Mouse (Mus musculus) megakaryocyte-erythroid progenitor cell, adult 5-6 weeks (primary cell): ENCODE data around the gene Amz1. TPM values are rescaled to one million over a fixed set of nuclear protein-coding genes. Genes with fewer than 3 reads are reported as not detected.

Experiments used
- ATAC-seq: replicated peaks from 2 replicates; pipeline ENCODE4 v1.8.0; 2016; ENCODE audit warnings: mild to moderate bottlenecking, inconsistent platforms; ENCODE audit not compliant: severe bottlenecking, poor library complexity, low FRiP score, low TSS enrichment
- total RNA-seq, 2 experiments: library from RNA; stranded (forward) in 1 of 2; stranded (reverse) in 1 of 2; fragments of 200-1000, 215-1000 nt in 1 of 2; fragments of >200 nt in 1 of 2; fragmentation: Nextera tagmentation in 1 of 2; gene quantifications; 2 replicates each; pipeline ENCODE4 v1.2.3; 2014 to 2017

Amz1 gene
- total RNA-seq, 2 experiments from 2014 or later, result 0.46 to 1.3 TPM

- no peak for ATAC-seq
Observed at GRCm38 (mm10) chr5:140720773-140721172, 3.2 kb upstream of the Amz1 start.

- no peak for ATAC-seq
Observed at GRCm38 (mm10) chr5:140722121-140722520, 1.8 kb upstream of the Amz1 start.

- no peak for ATAC-seq
Observed at GRCm38 (mm10) chr5:140726062-140726839, 2.3 kb downstream of the Amz1 start.

- ATAC-seq, result peak; percentile 18; the same call in 1 of the 2 replicates
Observed at GRCm38 (mm10) chr5:140726946-140727740, 3.2 kb downstream of the Amz1 start.

GRCm38 (mm10) chr5:140731040-140731797 lies 7.3 kb downstream of the Amz1 start:
- no peak for ATAC-seq

- peak; percentile 30; the same call in 1 of the 2 replicates for ATAC-seq
Observed at GRCm38 (mm10) chr5:140732195-140732594, 8.3 kb downstream of the Amz1 start.

GRCm38 (mm10) chr5:140733336-140733735 lies 9.4 kb downstream of the Amz1 start:
- ATAC-seq, result no peak

GRCm38 (mm10) chr5:140735297-140735696 lies 11.4 kb downstream of the Amz1 start:
- peak; percentile 62 for ATAC-seq

GRCm38 (mm10) chr5:140736166-140736565 lies 12.2 kb downstream of the Amz1 start:
- no peak for ATAC-seq

- ATAC-seq, result no peak
Observed at GRCm38 (mm10) chr5:140739813-140740212, 15.9 kb downstream of the Amz1 start.

GRCm38 (mm10) chr5:140741040-140741439 lies 17.1 kb downstream of the Amz1 start:
- ATAC-seq, result no peak

- ATAC-seq, result peak; percentile 51; the same call in 1 of the 2 replicates
Observed at GRCm38 (mm10) chr5:140741877-140742276, 17.9 kb downstream of the Amz1 start.

GRCm38 (mm10) chr5:140743706-140744131 lies 19.8 kb downstream of the Amz1 start:
- peak; percentile 28 for ATAC-seq

- no peak for ATAC-seq
Observed at GRCm38 (mm10) chr5:140748425-140748824, 24.5 kb downstream of the Amz1 start.

GRCm38 (mm10) chr5:140749062-140749875 lies 25.3 kb downstream of the Amz1 start:
- ATAC-seq, result peak; percentile 79

- ATAC-seq, result 0 out of 2 replicates have a peak, but pooled peaks have one; percentile 9
Observed at GRCm38 (mm10) chr5:140750925-140751324, 27.0 kb downstream of the Amz1 start.

- no peak for ATAC-seq
Observed at GRCm38 (mm10) chr5:140752041-140752440, 28.1 kb downstream of the Amz1 start.

- ATAC-seq, result no peak
Observed at GRCm38 (mm10) chr5:140752639-140753038, 28.7 kb downstream of the Amz1 start.

GRCm38 (mm10) chr5:140753223-140753622 lies 29.3 kb downstream of the Amz1 start:
- no peak for ATAC-seq
